Mouse (Mus musculus) E14TG2a.4 (cell line): ENCODE results near the gene Nckipsd.

Experiments
- CTCF ChIP-seq: conservative IDR thresholded peaks from 2 replicates; pipeline ENCODE4 v1.5.1; 2014; ENCODE audit warnings: low read length
- NANOG ChIP-seq: IDR thresholded peaks from 2 replicates; pipeline ENCODE4 v1.6.1; 2014; ENCODE audit warnings: borderline replicate concordance, low read length, mixed read lengths

DNA sequence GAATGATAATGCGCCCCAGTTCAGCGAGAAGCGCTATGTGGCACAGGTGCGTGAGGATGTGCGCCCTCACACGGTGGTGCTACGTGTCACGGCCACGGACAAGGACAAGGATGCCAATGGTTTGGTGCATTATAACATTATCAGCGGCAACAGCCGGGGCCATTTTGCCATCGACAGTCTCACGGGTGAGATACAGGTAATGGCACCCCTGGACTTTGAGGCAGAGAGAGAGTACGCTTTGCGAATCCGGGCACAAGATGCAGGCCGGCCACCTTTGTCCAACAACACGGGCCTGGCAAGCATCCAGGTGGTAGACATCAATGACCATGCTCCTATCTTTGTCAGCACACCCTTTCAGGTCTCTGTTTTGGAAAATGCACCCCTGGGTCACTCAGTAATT lies 19.7 kb downstream of the Nckipsd start:
- TF ChIP-seq CTCF (no peak), NANOG (no peak)
